Mouse (Mus musculus) heart, embryonic 11.5 days (tissue): ENCODE measurements at regions not wholly inside any gene's neighbourhood (a gene's known extent, or its start where the extent isn't known, plus 50 kb on each side); places are given as distances from the start of the nearest gene placed in this dataset.

Experiments used
- ATAC-seq: fragments of 200-750 bp; cut with Nextera tagmentation; replicated peaks from 2 replicates; pipeline ENCODE4 v1.8.0; 2017; ENCODE audit warnings: moderate library complexity; ENCODE audit not compliant: insufficient number of reproducible peaks, low FRiP score, low TSS enrichment
- H3K27ac ChIP-seq: fragments of 300-500 bp; sonication (generic); 2 replicates; pipeline ENCODE4 v1.5.1; 2014; ENCODE audit warnings: mild to moderate bottlenecking, low read depth, low read length
- H3K27me3 ChIP-seq: fragments of 300-500 bp; sonication (generic); 2 replicates; pipeline ENCODE4 v1.6.1; 2014; ENCODE audit warnings: mild to moderate bottlenecking, low read length, mixed read lengths; ENCODE audit not compliant: control insufficient read depth, insufficient read depth
- H3K36me3 ChIP-seq: fragments of 300-500 bp; sonication (generic); 2 replicates; pipeline ENCODE4 v1.6.1; 2014; ENCODE audit warnings: mild to moderate bottlenecking, low read length, moderate library complexity, mixed read lengths; ENCODE audit not compliant: control insufficient read depth, insufficient read depth
- H3K4me1 ChIP-seq: fragments of 300-500 bp; sonication (generic); 2 replicates; pipeline ENCODE4 v1.6.1; 2014; ENCODE audit warnings: low read length; ENCODE audit not compliant: control insufficient read depth, insufficient read depth
- H3K4me2 ChIP-seq: fragments of 300-500 bp; sonication (generic); 2 replicates; pipeline ENCODE4 v1.6.1; 2014; ENCODE audit warnings: mild to moderate bottlenecking, moderate library complexity
- H3K4me3 ChIP-seq: fragments of 300-500 bp; sonication (generic); 2 replicates; pipeline ENCODE4 v1.5.1; 2014; ENCODE audit warnings: low read depth, low read length
- H3K9ac ChIP-seq: fragments of 300-500 bp; sonication (generic); 2 replicates; pipeline ENCODE4 v1.6.1; 2014; ENCODE audit warnings: mild to moderate bottlenecking, low read depth, low read length, moderate library complexity
- H3K9me3 ChIP-seq: fragments of 300-500 bp; sonication (generic); replicated peaks from 2 replicates; pipeline ENCODE4 v1.6.1; 2016; ENCODE audit warnings: low read length; ENCODE audit not compliant: control insufficient read depth
- WGBS: fragments of 180-500 bp; shearing (Covaris S2); extraction: QIAGEN DNeasy Blood & Tissue Kit; methylation state at CpG from one replicate; pipeline ENCODE4 v1.1.7; 2014; ENCODE audit not compliant: insufficient replicate concordance; 5-methylcytosine and 5-hydroxymethylcytosine counted together

DNA sequence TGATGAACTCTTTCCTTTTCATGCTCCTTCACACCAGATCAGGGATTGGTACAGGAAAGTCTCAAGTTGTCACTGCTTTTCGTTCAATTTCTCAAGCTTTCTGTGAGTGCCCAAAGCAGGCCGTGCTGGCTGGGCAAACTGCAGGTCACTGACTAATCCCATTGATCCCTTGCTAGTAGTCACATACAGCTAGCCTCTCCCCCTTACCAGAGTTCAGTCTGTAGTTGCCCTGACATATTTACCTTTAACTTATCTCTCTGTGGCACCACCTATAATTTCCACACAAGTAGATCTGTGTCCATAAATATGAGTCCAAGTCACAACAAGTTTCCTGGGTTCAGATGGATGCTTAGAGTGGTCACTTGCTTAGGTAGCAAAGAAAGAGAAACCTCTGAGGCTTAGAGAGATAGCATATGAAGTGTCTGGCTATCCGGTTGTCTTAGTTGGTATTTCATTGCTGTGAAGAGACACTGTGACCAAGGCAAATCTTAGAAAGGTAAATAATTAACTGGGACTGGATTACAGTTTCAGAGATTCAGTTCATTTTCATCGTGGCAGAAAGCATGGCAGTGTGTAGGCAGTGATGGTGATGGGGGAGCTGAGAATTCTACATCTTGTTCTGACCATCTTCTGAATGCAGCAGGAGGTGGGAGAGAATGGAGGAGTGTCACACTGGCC, 362.8 kb upstream of the Pcsk5 start:
- Histone ChIP-seq H3K36me3 (no peaks in the 10 kb centered on the region), H3K27me3 (no peaks in the 10 kb centered on the region), H3K4me1 (no peaks in the 10 kb centered on the region), H3K4me3 (no peak overlapping the region), H3K27ac (no peak overlapping the region), H3K4me2 (no peak overlapping the region), H3K9me3 (no peaks in the 10 kb centered on the region), H3K9ac (no peak overlapping the region)
- ATAC-seq, result no peak
- WGBS, result 68% methylated on average over 4 of the region's 4 CpGs

GRCm38 (mm10) chr19:18189102-18189742, 351.8 kb upstream of the Pcsk5 start:
- Histone ChIP-seq H3K9me3 (no peaks in the 10 kb centered on the region), H3K36me3 (no peaks in the 10 kb centered on the region), H3K4me2 (no peak overlapping the region), H3K27ac (no peak overlapping the region), H3K27me3 (no peaks in the 10 kb centered on the region), H3K4me3 (no peak overlapping the region), H3K4me1 (no peaks in the 10 kb centered on the region), H3K9ac (no peak overlapping the region)
- ATAC-seq, result no peak
- 58% methylated on average over 4 of the region's 4 CpGs for WGBS

- no peaks in the 10 kb centered on the region for H3K27me3 ChIP-seq
- no peaks in the 10 kb centered on the region for H3K36me3 ChIP-seq
- no peak for ATAC-seq
- H3K9me3 ChIP-seq, result no peaks in the 10 kb centered on the region
- H3K9ac ChIP-seq, result no peak overlapping the region
- 78% methylated on average over 9 of the region's 9 CpGs for WGBS
- no peak overlapping the region for H3K4me2 ChIP-seq
- no peak overlapping the region for H3K27ac ChIP-seq
- H3K4me3 ChIP-seq, result no peak overlapping the region
- no peaks in the 10 kb centered on the region for H3K4me1 ChIP-seq
These were observed 350.9 kb upstream of the Pcsk5 start for GRCm38 (mm10) chr19:18188122-18188866.

- H3K4me2 ChIP-seq, result no peak overlapping the region
- H3K27ac ChIP-seq, result no peak overlapping the region
- no peak for ATAC-seq
- H3K4me1 ChIP-seq, result no peaks in the 10 kb centered on the region
- no peaks in the 10 kb centered on the region for H3K27me3 ChIP-seq
- no peak overlapping the region for H3K9ac ChIP-seq
- WGBS, result 79% methylated on average over 1 of the region's 1 CpGs
- no peaks in the 10 kb centered on the region for H3K36me3 ChIP-seq
- no peaks in the 10 kb centered on the region for H3K9me3 ChIP-seq
- H3K4me3 ChIP-seq, result no peak overlapping the region
These were observed 348.5 kb upstream of the Pcsk5 start for GRCm38 (mm10) chr19:18185767-18186554.

- no peak for ATAC-seq
These were observed 347.8 kb upstream of the Pcsk5 start for GRCm38 (mm10) chr19:18185211-18185610.

DNA sequence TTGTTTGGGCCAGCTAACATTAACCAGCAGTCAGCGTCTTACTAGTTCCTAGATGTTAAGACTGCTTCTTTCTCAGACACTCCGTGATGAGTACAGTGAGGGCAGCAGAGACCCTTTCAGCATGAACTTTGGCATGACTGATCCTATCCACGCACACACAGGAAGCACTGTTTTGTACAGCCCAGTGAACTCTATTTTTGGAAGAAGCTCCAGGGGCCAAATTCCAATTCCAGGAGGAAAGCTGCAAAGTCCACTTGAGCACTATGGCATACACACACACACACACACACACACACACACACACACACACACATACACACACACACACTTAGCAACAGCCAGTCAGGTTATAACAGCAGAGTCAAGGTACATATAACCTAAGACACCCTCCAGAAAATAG, 338.8 kb upstream of the Pcsk5 start:
- ATAC-seq, result no peak
- Histone ChIP-seq H3K9me3 (no peaks in the 10 kb centered on the region), H3K27me3 (no peaks in the 10 kb centered on the region), H3K9ac (no peak overlapping the region), H3K4me1 (no peaks in the 10 kb centered on the region), H3K27ac (no peak overlapping the region), H3K36me3 (no peaks in the 10 kb centered on the region), H3K4me2 (no peak overlapping the region), H3K4me3 (no peak overlapping the region)
- 57% methylated on average over 3 of the region's 3 CpGs for WGBS

More at GRCm38 (mm10) chr19:18185211-18185610, 347.8 kb upstream of the Pcsk5 start:
- Histone ChIP-seq H3K36me3 (no peaks in the 10 kb centered on the region), H3K4me3 (no peak overlapping the region), H3K4me2 (no peak overlapping the region), H3K9ac (no peak overlapping the region), H3K27me3 (no peaks in the 10 kb centered on the region), H3K4me1 (no peaks in the 10 kb centered on the region), H3K27ac (no peak overlapping the region), H3K9me3 (no peaks in the 10 kb centered on the region)
- WGBS, result 75% methylated on average over 2 of the region's 2 CpGs

DNA sequence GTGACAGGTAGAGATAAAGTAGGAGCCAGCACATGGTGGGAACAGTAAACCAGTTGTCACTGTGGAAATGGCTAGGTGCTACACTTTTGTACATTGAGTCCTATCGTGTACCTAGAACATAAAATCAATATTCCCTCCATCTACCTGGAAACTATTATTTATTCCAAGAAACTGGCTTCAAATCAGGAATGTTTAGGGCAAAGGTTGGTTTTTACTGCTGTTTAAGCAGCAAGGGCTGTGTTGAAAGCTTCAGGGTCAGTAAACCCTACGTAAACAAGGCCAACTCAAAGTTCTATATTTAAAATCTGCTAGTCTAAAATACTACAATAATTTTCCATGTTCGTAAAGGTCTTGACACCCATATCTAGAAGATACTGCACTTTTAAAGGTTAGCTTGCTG, 309.1 kb upstream of the Pcsk5 start:
- Histone ChIP-seq H3K9ac (no peak overlapping the region), H3K4me1 (no peaks in the 10 kb centered on the region), H3K27me3 (no peaks in the 10 kb centered on the region), H3K4me2 (no peak overlapping the region), H3K4me3 (no peak overlapping the region), H3K36me3 (no peaks in the 10 kb centered on the region), H3K9me3 (no peaks in the 10 kb centered on the region), H3K27ac (no peak overlapping the region)
- no peak for ATAC-seq
- WGBS, result 68% methylated on average over 3 of the region's 3 CpGs

DNA sequence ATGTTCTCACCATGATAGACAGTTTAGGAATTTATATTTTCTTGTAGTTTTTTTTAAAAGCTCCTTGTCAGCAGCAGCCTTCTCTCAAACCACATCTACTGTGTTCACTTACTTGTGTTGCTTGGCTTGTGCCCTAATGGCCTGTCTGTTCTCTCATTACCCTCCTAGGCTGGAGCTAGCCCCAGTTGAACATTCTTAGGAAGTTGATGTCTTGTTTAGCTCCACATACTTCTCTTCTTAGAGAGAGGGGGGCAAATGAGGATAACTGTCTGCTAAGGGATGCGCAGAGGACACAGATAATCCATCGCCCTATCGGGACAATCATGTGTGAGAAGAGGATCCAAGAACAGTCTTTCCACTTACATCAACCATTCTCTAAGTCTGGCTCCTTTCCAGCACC, 293.5 kb upstream of the Pcsk5 start:
- no peak for ATAC-seq
- Histone ChIP-seq H3K27ac (no peak overlapping the region), H3K4me1 (no peaks in the 10 kb centered on the region), H3K36me3 (no peaks in the 10 kb centered on the region), H3K27me3 (no peaks in the 10 kb centered on the region), H3K9ac (no peak overlapping the region), H3K4me3 (no peak overlapping the region), H3K4me2 (no peak overlapping the region), H3K9me3 (no peaks in the 10 kb centered on the region)
- WGBS, result 91% methylated on average over 3 of the region's 3 CpGs
